Mouse (Mus musculus) CD4-positive, CD25-positive, alpha-beta regulatory T cell (primary cell): ENCODE measurements around the gene Olfr487. TPM values are rescaled to one million over a fixed set of nuclear protein-coding genes. Genes with fewer than 3 reads are reported as not detected.

Source experiments
- polyA plus RNA-seq: library from polyadenylated mRNA; unstranded; fragments of 100-300 nt; shearing (Covaris generic); gene quantifications from one replicate; pipeline ENCODE4 v1.2.1, GENCODE M21; 2017

Olfr487 gene
- polyA plus RNA-seq: not detected

DNA sequence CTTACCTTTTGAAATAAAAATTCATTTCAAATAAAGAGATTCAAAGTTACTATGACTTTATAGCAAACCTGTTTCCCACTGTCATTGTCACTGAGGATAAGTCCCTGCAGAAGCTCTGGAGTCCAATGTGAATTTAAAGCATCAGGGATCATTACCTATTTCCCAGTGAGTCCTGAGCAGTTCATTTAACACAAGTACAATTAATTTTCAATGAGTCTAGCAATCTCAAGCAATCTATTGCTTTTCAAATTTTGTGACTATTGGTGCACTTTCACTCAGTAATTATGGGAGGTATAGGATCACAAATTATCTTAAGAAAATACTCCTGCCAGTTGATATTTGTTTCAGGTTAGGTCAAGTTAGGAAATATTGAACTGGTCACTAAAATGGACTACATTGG, at the start of gene Olfr487:
Olfr487 (minus strand) TSS at position 101 of the 400 bp plus-strand sequence.

GRCm38 (mm10) chr7:108258247-108258646, 43.8 kb upstream of the Olfr487 start, which contains the start of gene Olfr488:
Olfr488 (minus strand) TSS chr7:108258347.

DNA sequence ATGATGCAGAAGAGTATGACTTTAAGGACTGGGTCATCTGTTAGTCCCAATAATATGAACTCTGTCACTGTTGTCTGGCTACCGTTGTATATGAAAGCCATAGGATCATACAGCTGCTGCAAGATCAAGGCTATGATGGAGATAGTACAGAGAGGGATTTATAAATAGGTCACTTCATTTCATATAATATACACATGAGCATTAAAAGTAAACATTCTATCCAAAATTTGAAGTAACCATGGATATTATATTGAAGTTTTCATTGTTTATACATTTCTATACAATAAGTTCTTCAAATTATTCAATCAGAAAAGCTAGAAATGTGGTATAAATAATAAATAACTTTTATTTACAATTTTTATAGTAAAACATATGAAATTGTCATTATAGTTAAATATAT, 41.8 kb downstream of the Olfr487 start, which contains the start of gene Olfr486:
Olfr486 (minus strand) TSS at position 101 of the 400 bp plus-strand sequence.

DNA sequence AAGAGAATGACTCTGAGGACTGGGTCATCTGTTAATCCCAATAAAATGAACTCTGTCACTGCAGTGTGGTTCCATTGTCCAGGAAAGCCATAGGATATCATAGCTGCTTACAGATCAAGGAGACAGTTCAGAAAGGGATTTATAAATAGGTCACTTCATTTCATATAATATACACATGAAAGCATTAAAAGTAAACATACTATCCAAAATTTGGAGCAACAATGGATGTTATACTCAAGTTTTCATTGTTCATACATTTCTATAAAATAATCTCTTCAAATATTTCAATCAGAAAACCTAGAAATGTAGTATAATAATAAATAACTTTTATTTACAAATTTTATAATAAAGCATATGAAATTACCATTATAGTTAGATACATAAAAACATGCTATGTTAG, 54.7 kb downstream of the Olfr487 start, which contains the start of gene Olfr485:
Olfr485 (minus strand) TSS at position 101 of the 400 bp plus-strand sequence.

Other genes starting within 250 kb of the Olfr487 start
- gene Olfr476, start 249.8 kb downstream of the Olfr487 start, polyA plus RNA-seq: not detected
- not detected for gene Olfr477, start 227.9 kb downstream of the Olfr487 start, polyA plus RNA-seq
- gene Olfr478, start 180.6 kb downstream of the Olfr487 start, polyA plus RNA-seq: not detected
- not detected for gene Olfr479, start 163.9 kb downstream of the Olfr487 start, polyA plus RNA-seq
- not detected for gene Olfr480, start 147.3 kb downstream of the Olfr487 start, polyA plus RNA-seq
- 0.12 TPM for gene Olfr481, start 134.8 kb downstream of the Olfr487 start, polyA plus RNA-seq
- gene Olfr482, start 117.0 kb downstream of the Olfr487 start, polyA plus RNA-seq: not detected
- gene Olfr483, start 113.8 kb downstream of the Olfr487 start, polyA plus RNA-seq: not detected
- gene Olfr484, start 87.2 kb downstream of the Olfr487 start, polyA plus RNA-seq: 0.04 TPM
- gene Olfr485, start 54.8 kb downstream of the Olfr487 start, polyA plus RNA-seq: not detected
- not detected for gene Olfr486, start 41.9 kb downstream of the Olfr487 start, polyA plus RNA-seq
- gene Olfr488, start 43.7 kb upstream of the Olfr487 start, polyA plus RNA-seq: not detected
- not detected for gene Olfr490, start 74.3 kb upstream of the Olfr487 start, polyA plus RNA-seq
- gene Olfr491, start 98.8 kb upstream of the Olfr487 start, polyA plus RNA-seq: not detected
- gene Olfr492, start 109.0 kb upstream of the Olfr487 start, polyA plus RNA-seq: not detected
- not detected for gene Olfr493, start 132.3 kb upstream of the Olfr487 start, polyA plus RNA-seq
- gene Olfr494, start 150.7 kb upstream of the Olfr487 start, polyA plus RNA-seq: not detected
- gene Olfr495, start 178.5 kb upstream of the Olfr487 start, polyA plus RNA-seq: not detected
- gene Olfr497, start 205.8 kb upstream of the Olfr487 start, polyA plus RNA-seq: not detected